Mouse (Mus musculus) liver, embryonic 14.5 days (tissue): ENCODE results near the gene Hist1h2bc.

ENCODE experiments used
- CTCF ChIP-seq: IDR thresholded peaks from 2 replicates; pipeline ENCODE4 v1.5.1; 2016; ENCODE audit warnings: antibody characterized with exemption, low read depth, control low read depth
- EP300 ChIP-seq: IDR thresholded peaks from 2 replicates; pipeline ENCODE4 v1.6.1; 2016; ENCODE audit warnings: antibody characterized with exemption, low read depth

DNA sequence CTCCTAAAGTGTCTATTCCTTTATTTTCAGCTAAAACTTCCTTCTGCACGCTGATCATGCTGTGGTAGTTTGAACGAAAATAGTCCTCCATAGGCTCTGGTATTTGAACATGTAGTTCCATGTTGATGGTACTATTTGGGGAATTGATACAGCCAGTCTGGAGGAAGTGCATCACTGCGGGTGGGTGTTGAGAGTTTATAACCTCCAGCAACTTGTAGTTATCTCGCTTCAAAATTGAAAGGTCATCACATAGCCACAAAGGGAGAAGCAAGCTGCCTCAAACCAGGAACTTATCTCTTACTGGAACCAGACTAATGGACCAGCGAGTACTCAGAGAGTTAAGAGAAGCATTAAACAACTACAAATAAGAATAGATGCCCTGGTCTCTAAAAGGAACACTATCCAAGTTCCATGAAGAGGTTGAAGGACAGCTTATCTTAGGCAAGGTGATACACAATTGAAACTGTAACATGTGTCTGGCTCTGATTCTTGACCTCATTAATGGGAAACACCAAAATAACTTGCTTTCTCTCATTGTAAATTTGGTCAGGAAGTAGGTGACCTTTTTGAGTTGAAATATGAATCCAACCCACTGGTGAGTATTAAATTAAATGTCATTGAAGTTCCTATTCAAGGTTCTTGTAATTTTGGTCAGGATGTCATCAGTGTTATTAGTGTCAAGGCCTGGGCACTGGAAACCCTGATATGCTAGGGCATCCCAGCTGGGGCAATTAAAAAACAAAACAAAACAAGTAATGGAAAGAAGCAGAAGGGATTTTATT is 32.5 kb downstream of the Hist1h2bc start:
- TF ChIP-seq EP300 (no peak), CTCF (no peak)
